Mouse (Mus musculus): Measurements from ENCODE around the gene Gtf3a.

- TF ChIP-seq CTCF (conservative IDR thresholded peaks at IDR 0.05; ENCODE audit: low read length) (peak; percentile 63), POU5F1 (IDR thresholded peaks at IDR 0.05; ENCODE audit: borderline replicate concordance, low read length) (no peak)
Observed at GRCm38 (mm10) chr5:146916273-146916672, 32.2 kb upstream of the Gtf3a start.

All from E14TG2a.4 (cell line).